Mouse (Mus musculus) testis, postnatal 10 days (tissue): Measurements from ENCODE around the gene Kmt2d.

Experiments used
- DNase-seq: peaks from one replicate; pipeline ENCODE4 v3.0.0; 2021; ENCODE audit warnings: low spot score

Kmt2d gene

GRCm38 (mm10) chr15:98854214-98854613, 16.8 kb downstream of the Kmt2d start:
- no peak for DNase-seq

GRCm38 (mm10) chr15:98853161-98853937, 17.7 kb downstream of the Kmt2d start:
- DNase-seq = no peak

- DNase-seq = no peak
Measured at GRCm38 (mm10) chr15:98852733-98853132, 18.3 kb downstream of the Kmt2d start.

- no peak for DNase-seq
Measured at GRCm38 (mm10) chr15:98852071-98852470, 18.9 kb downstream of the Kmt2d start.

- peak; percentile 38 for DNase-seq
Measured at GRCm38 (mm10) chr15:98851229-98851818, 19.7 kb downstream of the Kmt2d start.

- no peak for DNase-seq
Measured at GRCm38 (mm10) chr15:98850668-98851067, 20.3 kb downstream of the Kmt2d start.

- no peak for DNase-seq
Measured at GRCm38 (mm10) chr15:98849956-98850600, 20.9 kb downstream of the Kmt2d start.

- no peak for DNase-seq
Measured at GRCm38 (mm10) chr15:98849165-98849564, 21.8 kb downstream of the Kmt2d start.

GRCm38 (mm10) chr15:98846140-98846539, 24.9 kb downstream of the Kmt2d start:
- no peak for DNase-seq

GRCm38 (mm10) chr15:98845149-98845548, 25.9 kb downstream of the Kmt2d start:
- no peak for DNase-seq

GRCm38 (mm10) chr15:98843595-98844223, 27.3 kb downstream of the Kmt2d start:
- peak; percentile 53 for DNase-seq

GRCm38 (mm10) chr15:98839671-98840585, 31.1 kb downstream of the Kmt2d start:
- no peak for DNase-seq

GRCm38 (mm10) chr15:98839161-98839560, 31.8 kb downstream of the Kmt2d start:
- DNase-seq = no peak

GRCm38 (mm10) chr15:98837743-98838103, 33.3 kb downstream of the Kmt2d start:
- DNase-seq = no peak

- no peak for DNase-seq
Measured at GRCm38 (mm10) chr15:98837006-98837742, 33.8 kb downstream of the Kmt2d start.

- no peak for DNase-seq
Measured at GRCm38 (mm10) chr15:98835291-98835690, 35.7 kb downstream of the Kmt2d start.

GRCm38 (mm10) chr15:98834059-98834458, 36.9 kb downstream of the Kmt2d start:
- no peak for DNase-seq

GRCm38 (mm10) chr15:98833281-98833680, 37.7 kb downstream of the Kmt2d start:
- no peak for DNase-seq

GRCm38 (mm10) chr15:98832161-98833058, 38.6 kb downstream of the Kmt2d start:
- DNase-seq = no peak

- DNase-seq = no peak
Measured at GRCm38 (mm10) chr15:98831684-98832035, 39.3 kb downstream of the Kmt2d start.
